Mouse (Mus musculus): ENCODE data around the gene Fam102b. TPM values are rescaled to one million over a fixed set of nuclear protein-coding genes. Genes with fewer than 3 reads are reported as not detected.

Fam102b gene
- polyA plus RNA-seq, 1 experiment from 2014 or later = 8.2 TPM

- no peaks in the 10 kb centered on the region for H3K27me3 ChIP-seq (replicated peaks; ENCODE audit: control insufficient read depth, insufficient read depth, low read length)
- H3K9ac ChIP-seq (ENCODE audit: low read depth, low read length) = no peak overlapping the region
- no peak overlapping the region for H3K4me2 ChIP-seq (replicated peaks; ENCODE audit: low read depth)
- H3K36me3 ChIP-seq (ENCODE audit: control insufficient read depth, insufficient read depth) = peaks cover 37% of the 10 kb centered on the region; the same call in 1 of the 2 replicates
- no peaks in the 10 kb centered on the region for H3K4me1 ChIP-seq (replicated peaks; ENCODE audit: control insufficient read depth, insufficient read depth, low read length)
- 76% methylated on average over 12 of the region's 12 CpGs for WGBS
- no peak for TF ChIP-seq CTCF (IDR thresholded peaks at IDR 0.05; ENCODE audit: low read depth)
- H3K9me3 ChIP-seq (ENCODE audit: control insufficient read depth) = no peaks in the 10 kb centered on the region
- no peak overlapping the region for H3K27ac ChIP-seq (ENCODE audit: low read depth, low read length)
- no peak overlapping the region for H3K4me3 ChIP-seq (ENCODE audit: low read depth, low read length)
- no peak for ATAC-seq
Observed at GRCm38 (mm10) chr3:108987009-108987659, 40.3 kb downstream of the Fam102b start.

- no peaks in the 10 kb centered on the region for H3K9me3 ChIP-seq (ENCODE audit: control insufficient read depth)
- H3K27ac ChIP-seq (ENCODE audit: low read depth, low read length) = no peak overlapping the region
- H3K36me3 ChIP-seq (ENCODE audit: control insufficient read depth, insufficient read depth) = peaks cover 32% of the 10 kb centered on the region; the same call in 1 of the 2 replicates
- no peak for ATAC-seq
- no peak overlapping the region for H3K4me2 ChIP-seq (replicated peaks; ENCODE audit: low read depth)
- no peak overlapping the region for H3K9ac ChIP-seq (ENCODE audit: low read depth, low read length)
- TF ChIP-seq CTCF (IDR thresholded peaks at IDR 0.05; ENCODE audit: low read depth) = no peak
- H3K27me3 ChIP-seq (replicated peaks; ENCODE audit: control insufficient read depth, insufficient read depth, low read length) = no peaks in the 10 kb centered on the region
- H3K4me1 ChIP-seq (replicated peaks; ENCODE audit: control insufficient read depth, insufficient read depth, low read length) = no peaks in the 10 kb centered on the region
- H3K4me3 ChIP-seq (ENCODE audit: low read depth, low read length) = no peak overlapping the region
- WGBS = 93% methylated on average over 1 of the region's 1 CpGs
Observed at GRCm38 (mm10) chr3:108986534-108986933, 40.9 kb downstream of the Fam102b start.

- ATAC-seq = no peak
- H3K9me3 ChIP-seq (ENCODE audit: control insufficient read depth) = no peaks in the 10 kb centered on the region
- no peaks in the 10 kb centered on the region for H3K27me3 ChIP-seq (replicated peaks; ENCODE audit: control insufficient read depth, insufficient read depth, low read length)
- H3K9ac ChIP-seq (ENCODE audit: low read depth, low read length) = no peak overlapping the region
- no peak overlapping the region for H3K4me3 ChIP-seq (ENCODE audit: low read depth, low read length)
- 44% methylated on average over 5 of the region's 5 CpGs for WGBS
- no peaks in the 10 kb centered on the region for H3K4me1 ChIP-seq (replicated peaks; ENCODE audit: control insufficient read depth, insufficient read depth, low read length)
- H3K36me3 ChIP-seq (ENCODE audit: control insufficient read depth, insufficient read depth) = peaks cover 27% of the 10 kb centered on the region
- TF ChIP-seq CTCF (IDR thresholded peaks at IDR 0.05; ENCODE audit: low read depth) = no peak
- no peak overlapping the region for H3K27ac ChIP-seq (ENCODE audit: low read depth, low read length)
- H3K4me2 ChIP-seq (replicated peaks; ENCODE audit: low read depth) = no peak overlapping the region
Observed at GRCm38 (mm10) chr3:108983989-108984388, 43.4 kb downstream of the Fam102b start.

GRCm38 (mm10) chr3:108981946-108982345, 45.5 kb downstream of the Fam102b start:
- Histone ChIP-seq H3K4me2 (replicated peaks; ENCODE audit: low read depth) (no peak overlapping the region), H3K27me3 (replicated peaks; ENCODE audit: control insufficient read depth, insufficient read depth, low read length) (no peaks in the 10 kb centered on the region), H3K4me1 (replicated peaks; ENCODE audit: control insufficient read depth, insufficient read depth, low read length) (no peaks in the 10 kb centered on the region), H3K9me3 (ENCODE audit: control insufficient read depth) (no peaks in the 10 kb centered on the region), H3K27ac (ENCODE audit: low read depth, low read length) (no peak overlapping the region), H3K4me3 (ENCODE audit: low read depth, low read length) (no peak overlapping the region), H3K36me3 (ENCODE audit: control insufficient read depth, insufficient read depth) (peaks cover 31% of the 10 kb centered on the region), H3K9ac (ENCODE audit: low read depth, low read length) (no peak overlapping the region)
- TF ChIP-seq CTCF (IDR thresholded peaks at IDR 0.05; ENCODE audit: low read depth) = no peak
- WGBS = 77% methylated on average over 6 of the region's 6 CpGs
- no peak for ATAC-seq

- H3K9me3 ChIP-seq (ENCODE audit: control insufficient read depth) = no peaks in the 10 kb centered on the region
- peaks cover 33% of the 10 kb centered on the region for H3K36me3 ChIP-seq (ENCODE audit: control insufficient read depth, insufficient read depth)
- H3K27ac ChIP-seq (ENCODE audit: low read depth, low read length) = no peak overlapping the region
- no peak overlapping the region for H3K4me2 ChIP-seq (replicated peaks; ENCODE audit: low read depth)
- no peak overlapping the region for H3K4me3 ChIP-seq (ENCODE audit: low read depth, low read length)
- no peak for ATAC-seq
- WGBS = 94% methylated on average over 13 of the region's 13 CpGs
- H3K27me3 ChIP-seq (replicated peaks; ENCODE audit: control insufficient read depth, insufficient read depth, low read length) = no peaks in the 10 kb centered on the region
- H3K4me1 ChIP-seq (replicated peaks; ENCODE audit: control insufficient read depth, insufficient read depth, low read length) = no peaks in the 10 kb centered on the region
- no peak overlapping the region for H3K9ac ChIP-seq (ENCODE audit: low read depth, low read length)
- TF ChIP-seq CTCF (IDR thresholded peaks at IDR 0.05; ENCODE audit: low read depth) = peak; percentile 66
Observed at GRCm38 (mm10) chr3:108977340-108978030, 49.9 kb downstream of the Fam102b start.

- Histone ChIP-seq H3K4me1 (replicated peaks; ENCODE audit: control insufficient read depth, insufficient read depth, low read length) (no peaks in the 10 kb centered on the region), H3K36me3 (ENCODE audit: control insufficient read depth, insufficient read depth) (peaks cover 32% of the 10 kb centered on the region), H3K27ac (ENCODE audit: low read depth, low read length) (no peak overlapping the region), H3K9me3 (ENCODE audit: control insufficient read depth) (no peaks in the 10 kb centered on the region), H3K4me2 (replicated peaks; ENCODE audit: low read depth) (no peak overlapping the region), H3K4me3 (ENCODE audit: low read depth, low read length) (no peak overlapping the region), H3K9ac (ENCODE audit: low read depth, low read length) (no peak overlapping the region), H3K27me3 (replicated peaks; ENCODE audit: control insufficient read depth, insufficient read depth, low read length) (no peaks in the 10 kb centered on the region)
- no peak for ATAC-seq
- TF ChIP-seq CTCF (IDR thresholded peaks at IDR 0.05; ENCODE audit: low read depth) = no peak
- WGBS = 86% methylated on average over 15 of the region's 15 CpGs
Observed at GRCm38 (mm10) chr3:108974920-108975485, 52.4 kb downstream of the Fam102b start.
